Mouse (Mus musculus): ENCODE measurements around the gene Ccdc127. TPM values are rescaled to one million over a fixed set of nuclear protein-coding genes. Genes with fewer than 3 reads are reported as not detected.

The Ccdc127 gene
- 10 to 100 TPM; 46.4 to 50.7 TPM for total RNA-seq (2021)

- DNase-seq: peak; percentile 95 to 97
- intact Hi-C loops (cut with DNase I): loop anchor here (5.0 kb wide), 3 partner anchors 32 to 113 kb away; partner anchors contain the start of genes Pdcd6 and Zfp72
Observed at GRCm38 (mm10) chr13:74349566-74350434, at the start of gene Ccdc127, which contains the start of gene Sdha. TSS of gene Ccdc127 (plus strand) at chr13:74350309. TSS of gene Sdha (minus strand) at chr13:74350280.

DNA sequence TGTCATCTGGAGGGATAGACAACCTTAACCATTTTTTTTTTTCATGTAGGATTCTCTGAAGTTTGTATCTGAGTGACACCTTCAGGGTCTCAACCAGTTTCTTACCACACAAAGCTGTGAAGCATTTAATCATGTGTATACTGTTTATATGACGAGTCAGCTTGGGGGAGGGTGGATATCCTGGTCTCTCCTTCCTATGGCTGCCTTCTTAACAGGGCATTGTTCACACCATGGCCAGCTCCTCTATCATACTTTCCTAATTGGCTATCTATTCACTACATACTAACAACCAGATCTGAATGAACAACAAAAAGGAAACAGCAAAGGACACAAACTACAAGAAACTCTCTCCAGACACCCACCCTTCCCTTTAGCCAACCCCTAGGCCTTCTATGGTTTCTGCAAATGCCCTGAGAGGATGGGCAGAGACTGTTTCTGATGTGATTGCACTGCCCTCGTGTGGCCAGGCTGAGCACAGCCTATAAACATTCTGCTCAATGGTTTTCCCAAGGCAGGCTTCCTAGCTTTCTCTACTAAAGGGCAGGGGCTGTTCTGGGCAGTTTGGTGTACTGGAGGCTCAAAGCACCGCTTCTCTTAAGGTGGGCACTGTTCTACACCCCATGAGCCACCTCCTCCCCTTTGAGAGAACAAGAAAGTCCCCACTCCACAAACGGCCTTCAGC is 49.0 kb upstream of the Ccdc127 start:
- peak; percentile 66 to 75 for DNase-seq
- intact Hi-C loops (cut with DNase I): loop anchor here (1.0 to 5.0 kb wide), 6 partner anchors 94 to 584 kb away; partner anchors contain the start of gene Exoc3

DNA sequence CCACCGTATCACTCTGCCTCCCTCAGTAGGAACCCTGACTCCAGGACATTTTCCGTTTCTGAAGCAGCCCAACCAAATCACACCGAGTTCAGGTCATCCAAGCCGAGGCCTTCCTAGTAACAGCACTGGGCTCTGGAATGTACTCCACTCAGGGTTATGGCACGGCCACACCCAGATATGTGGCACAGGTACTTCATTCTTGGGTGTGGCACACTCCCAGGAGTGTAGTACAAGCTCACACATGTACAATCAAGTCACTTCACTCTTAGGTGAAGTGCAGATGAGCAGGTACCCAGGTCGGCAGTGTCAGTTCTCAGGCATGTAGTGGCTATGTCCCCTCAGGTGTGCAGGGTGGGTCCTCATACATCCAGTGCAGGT is 48.5 kb upstream of the Ccdc127 start:
- no peak for DNase-seq
- intact Hi-C loops (cut with DNase I): loop anchor here (1.0 to 5.0 kb wide), 6 partner anchors 94 to 584 kb away; partner anchors contain the start of gene Exoc3

GRCm38 (mm10) chr13:74302050-74303037 is 47.8 kb upstream of the Ccdc127 start:
- intact Hi-C loops (cut with DNase I): loop anchor here (5.0 kb wide), 3 partner anchors 95 to 585 kb away; partner anchors contain the start of gene Exoc3
- no peak for DNase-seq

DNA sequence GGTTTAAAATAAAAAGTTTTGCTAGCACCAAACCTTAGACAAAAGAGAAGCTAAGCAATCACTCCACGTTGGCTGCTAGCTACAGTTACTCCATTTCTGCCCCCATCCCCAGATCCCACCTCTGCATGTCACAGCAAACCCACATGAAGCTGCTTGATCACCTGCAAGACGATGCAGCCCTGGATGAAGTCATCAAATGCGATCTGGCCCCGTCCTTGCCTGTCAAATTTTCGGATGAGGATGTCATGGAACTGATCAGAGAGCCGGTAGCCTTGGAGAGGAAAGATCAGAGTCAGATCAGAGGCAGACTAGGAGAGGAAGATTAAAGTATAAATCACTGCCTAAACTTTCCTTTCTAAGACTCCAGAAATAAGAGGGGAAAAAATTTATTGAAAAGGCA is 44.7 kb upstream of the Ccdc127 start:
- DNase-seq: no peak
- intact Hi-C loops (cut with DNase I): no loop called here

- intact Hi-C loops (cut with DNase I): no loop called here
- DNase-seq: no peak
Observed at GRCm38 (mm10) chr13:74305780-74306179, 44.3 kb upstream of the Ccdc127 start.

DNA sequence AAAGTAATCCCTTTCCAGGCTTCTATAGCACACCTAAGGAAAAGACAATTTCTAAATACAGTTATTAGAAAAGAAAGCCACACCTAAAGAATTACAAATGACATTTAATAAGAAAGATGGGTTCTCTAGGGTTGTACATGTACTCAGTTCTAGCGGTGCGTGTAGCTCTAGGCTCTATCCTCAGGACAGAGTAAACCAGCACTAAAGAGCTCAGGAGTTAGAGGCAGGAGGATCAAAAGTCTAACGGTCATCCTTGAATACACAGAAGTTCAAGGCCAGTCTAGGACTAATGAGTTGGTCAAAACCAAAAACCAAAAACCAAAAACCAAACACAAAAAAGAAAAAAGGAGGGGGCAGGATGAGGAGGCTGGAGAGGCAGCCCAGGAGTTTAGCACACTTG is 35.5 kb upstream of the Ccdc127 start:
- intact Hi-C loops (cut with DNase I): loop anchor here (5.0 kb wide), 2 partner anchors 38 to 107 kb away; partner anchors contain the start of genes Ccdc127, Exoc3 and Sdha
- DNase-seq: no peak

DNA sequence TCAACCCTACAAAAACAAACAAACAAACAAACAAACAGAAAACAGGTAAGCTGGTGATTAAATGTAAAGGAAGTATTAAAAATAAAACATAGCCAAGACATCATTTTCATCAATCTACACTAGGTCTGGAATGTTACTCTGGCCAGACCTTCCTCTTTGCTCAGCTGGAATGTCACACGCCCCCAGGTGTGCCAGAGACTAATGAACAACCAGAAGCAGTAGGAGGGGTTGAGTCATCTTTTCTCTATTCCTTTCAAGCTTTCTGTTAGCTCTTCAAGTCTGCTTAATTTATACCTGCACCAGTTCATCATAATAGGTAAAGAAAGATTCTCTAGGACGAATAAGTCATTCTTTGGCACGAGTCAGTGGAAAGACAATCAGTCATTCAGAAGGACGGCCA is 33.7 kb upstream of the Ccdc127 start:
- DNase-seq: no peak
- intact Hi-C loops (cut with DNase I): loop anchor here (5.0 kb wide), 2 partner anchors 36 to 109 kb away; partner anchors contain the start of genes Ccdc127, Exoc3 and Sdha

DNA sequence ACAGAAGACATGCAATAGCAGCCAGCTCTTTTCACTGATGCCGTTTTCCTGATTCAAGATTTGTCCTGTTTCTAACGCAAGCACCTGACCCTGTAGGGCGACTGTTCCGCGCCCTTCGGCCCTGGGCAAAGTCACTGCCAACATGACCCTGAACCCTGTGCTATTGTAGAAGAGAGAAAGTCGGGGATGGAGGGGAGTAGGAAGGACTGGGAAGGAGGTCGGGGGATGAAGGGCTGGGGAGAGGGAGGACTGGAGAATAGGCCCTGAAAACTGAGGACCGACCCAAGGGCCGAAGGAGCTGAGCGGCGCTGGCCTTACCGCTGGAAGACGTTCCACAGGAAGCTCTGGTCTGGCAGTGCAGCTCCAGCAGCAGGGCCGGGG is 33.3 kb upstream of the Ccdc127 start:
- no peak for DNase-seq
- intact Hi-C loops (cut with DNase I): loop anchor here (5.0 kb wide), 2 partner anchors 36 to 109 kb away; partner anchors contain the start of genes Ccdc127, Exoc3 and Sdha

GRCm38 (mm10) chr13:74317170-74317849 is 32.8 kb upstream of the Ccdc127 start, which contains the start of gene Pdcd6:
TSS of gene Pdcd6 (minus strand) at chr13:74317580.
- peak; percentile 90 for DNase-seq
- intact Hi-C loops (cut with DNase I): loop anchor here (5.0 kb wide), 2 partner anchors 35 to 110 kb away; partner anchors contain the start of genes Ccdc127, Exoc3 and Sdha

GRCm38 (mm10) chr13:74329321-74329720 is 20.8 kb upstream of the Ccdc127 start:
- intact Hi-C loops (cut with DNase I): no loop called here
- DNase-seq: no peak

DNA sequence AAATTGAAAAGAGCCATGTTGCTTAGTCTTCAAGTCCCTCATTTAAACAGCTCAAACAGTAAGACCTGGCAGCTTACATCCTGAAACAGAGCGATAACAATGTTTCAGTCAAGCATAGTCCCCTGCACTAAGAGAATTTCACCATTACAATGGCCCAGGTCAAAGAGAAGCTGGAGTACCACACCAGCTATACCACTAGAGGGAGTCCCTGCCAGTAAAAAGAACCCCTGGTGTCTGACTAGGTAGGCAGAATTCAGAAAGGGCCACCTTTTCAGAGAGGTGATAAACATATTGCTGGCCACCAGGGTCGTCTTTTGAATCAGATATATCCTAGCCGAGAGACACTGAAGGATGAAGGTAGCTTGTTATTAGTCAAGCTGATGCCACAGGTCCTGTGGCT is 9.1 kb upstream of the Ccdc127 start:
- intact Hi-C loops (cut with DNase I): loop anchor here (2.0 kb wide), 1 partner anchor 194 kb away; no protein-coding TSS in a partner anchor
- DNase-seq: peak in 1 of 2 experiments; percentile 21

- no peak for DNase-seq
- intact Hi-C loops (cut with DNase I): loop anchor here (5.0 kb wide), 2 partner anchors 33 to 112 kb away; partner anchors contain the start of gene Pdcd6
Observed at GRCm38 (mm10) chr13:74350435-74350906, 362 bp downstream of the Ccdc127 start.

GRCm38 (mm10) chr13:74356491-74356890 is 6.4 kb downstream of the Ccdc127 start:
- DNase-seq: no peak
- intact Hi-C loops (cut with DNase I): no loop called here

GRCm38 (mm10) chr13:74362218-74362617 is 12.1 kb downstream of the Ccdc127 start:
- no peak for DNase-seq
- intact Hi-C loops (cut with DNase I): no loop called here

DNA sequence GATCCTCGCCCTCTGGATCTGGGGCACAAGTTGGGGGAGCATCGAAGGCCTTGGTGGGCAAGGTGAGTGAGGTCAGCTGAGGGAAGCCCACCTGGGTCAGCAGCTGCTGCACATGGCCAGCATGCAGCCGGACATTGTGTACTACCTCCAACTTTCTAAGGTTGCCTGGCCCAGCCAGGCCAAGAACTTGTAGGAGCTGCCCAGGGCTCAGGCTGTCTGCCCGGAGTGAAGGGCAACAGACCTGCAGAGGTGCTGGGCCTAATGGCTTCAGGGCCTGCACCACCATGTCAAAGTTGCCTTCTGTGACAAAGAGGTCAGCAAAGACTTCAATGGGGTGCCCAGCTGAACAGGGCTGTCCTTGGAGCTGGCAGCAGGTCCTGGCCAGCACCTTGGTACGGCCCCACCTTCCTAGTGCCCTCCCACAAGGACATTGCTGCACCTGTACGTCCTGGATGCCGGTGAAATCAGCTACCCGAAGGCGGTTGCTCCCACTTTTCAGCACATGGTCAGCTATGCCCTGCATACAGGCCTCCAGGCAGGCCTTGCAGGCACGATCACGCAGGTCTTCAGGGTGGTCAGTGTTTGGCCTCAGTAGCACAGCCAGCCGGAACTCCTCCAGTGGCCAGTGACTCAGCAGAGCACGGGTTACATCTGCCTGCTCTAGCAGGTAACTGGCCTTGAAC is 13.2 kb downstream of the Ccdc127 start:
- intact Hi-C loops (cut with DNase I): no loop called here
- peak; percentile 12 to 58 for DNase-seq

DNA sequence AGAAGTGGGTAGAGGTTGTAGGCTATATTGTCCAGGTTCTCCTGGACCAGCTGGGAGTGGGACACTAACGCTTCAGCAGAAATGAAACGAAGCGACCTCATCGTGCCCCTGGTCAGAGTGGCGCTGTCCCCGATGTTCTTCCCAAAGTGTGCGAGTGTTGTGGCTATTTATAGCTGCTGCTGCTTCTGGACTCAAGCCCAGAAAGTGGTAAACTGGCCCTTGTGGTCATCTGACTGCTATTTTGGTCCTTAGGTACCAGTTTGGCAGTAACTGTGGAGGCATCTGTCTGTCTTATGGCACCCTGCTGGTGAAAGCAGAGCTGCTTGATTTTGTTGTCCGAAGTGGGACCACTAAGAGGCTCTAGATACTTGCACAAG is 13.7 kb downstream of the Ccdc127 start, which contains the start of gene Lrrc14b:
TSS of gene Lrrc14b (minus strand) at position 147 of the 377 bp plus-strand sequence.
- DNase-seq: peak in 1 of 2 experiments; percentile 42
- intact Hi-C loops (cut with DNase I): no loop called here

Data from heart, postnatal 36 days (tissue).